Mouse (Mus musculus): ENCODE results near the gene Dmac2.
"Not testable (repeated sequence)": the region's sequence is repeated elsewhere in the genome, so short reads cannot be mapped to it uniquely, and the experiment has no call there.

Gene Dmac2

DNA sequence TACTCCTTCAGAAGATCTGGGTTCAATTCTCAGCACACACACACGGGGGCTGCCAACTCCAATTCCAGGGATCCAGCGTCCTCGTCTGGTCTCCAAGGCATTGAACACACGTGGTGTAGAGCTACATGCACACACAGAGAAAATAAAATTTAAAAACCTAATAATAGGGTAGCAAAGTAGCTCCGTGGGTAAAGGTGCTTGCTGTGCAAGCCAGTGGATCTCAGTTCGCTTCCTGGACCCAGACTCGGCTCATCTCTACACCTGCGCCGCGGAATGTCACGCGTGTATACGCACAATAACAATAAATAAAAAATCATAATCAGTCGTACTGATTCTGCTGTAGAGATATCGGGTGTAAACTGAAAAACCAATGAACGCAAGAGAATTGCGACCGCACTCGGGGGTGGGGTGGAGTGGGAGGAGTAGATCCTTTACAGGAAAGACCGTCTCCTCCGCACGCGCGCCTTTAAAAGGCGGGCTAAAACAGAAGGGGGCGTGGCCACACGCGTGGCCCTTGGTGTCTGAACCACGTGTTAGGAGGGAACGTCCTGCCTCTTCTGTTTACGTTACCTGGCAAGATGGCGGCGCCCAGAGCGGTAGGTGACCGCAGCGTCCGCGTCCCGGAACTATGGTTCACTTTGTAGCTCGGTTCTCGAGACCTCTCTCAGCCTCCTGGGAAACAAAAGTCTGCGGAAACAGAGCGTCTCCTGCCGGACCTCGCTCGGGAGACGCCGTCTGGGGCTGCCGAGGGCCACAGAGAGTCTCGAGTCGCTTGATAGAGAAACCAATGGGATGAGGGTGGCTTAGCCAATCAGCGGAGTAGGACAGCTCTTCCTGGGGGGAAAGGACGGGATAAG lies at the start of gene Dmac2:
Gene Dmac2, plus strand, starts transcription at position 550 of the 857 bp plus-strand sequence.
- DNase-seq (ENCODE audit: low spot score in 2 of 2) = peak; percentile 92 to 94

DNA sequence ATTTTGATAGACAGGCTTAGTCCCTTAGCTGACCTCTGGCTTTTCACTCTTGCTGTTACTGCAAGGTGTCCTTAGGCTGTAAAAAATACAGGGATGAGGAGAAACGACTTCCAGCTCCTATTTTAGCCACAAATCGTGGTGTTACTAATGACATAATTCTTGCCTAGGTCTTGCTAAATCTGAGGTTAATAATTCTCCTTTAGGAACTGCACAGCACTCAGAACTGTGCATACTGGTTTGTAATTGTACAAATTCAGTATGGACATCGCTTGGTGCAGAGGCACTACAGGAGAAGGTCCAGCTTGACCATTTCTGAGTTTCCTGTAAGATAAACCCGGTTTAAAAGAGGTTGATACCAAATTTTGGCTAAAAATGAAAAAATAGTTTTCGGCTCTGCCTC lies 45.4 kb upstream of the Dmac2 start:
- DNase-seq (ENCODE audit: low spot score in 2 of 2) = not testable (repeated sequence)

DNA sequence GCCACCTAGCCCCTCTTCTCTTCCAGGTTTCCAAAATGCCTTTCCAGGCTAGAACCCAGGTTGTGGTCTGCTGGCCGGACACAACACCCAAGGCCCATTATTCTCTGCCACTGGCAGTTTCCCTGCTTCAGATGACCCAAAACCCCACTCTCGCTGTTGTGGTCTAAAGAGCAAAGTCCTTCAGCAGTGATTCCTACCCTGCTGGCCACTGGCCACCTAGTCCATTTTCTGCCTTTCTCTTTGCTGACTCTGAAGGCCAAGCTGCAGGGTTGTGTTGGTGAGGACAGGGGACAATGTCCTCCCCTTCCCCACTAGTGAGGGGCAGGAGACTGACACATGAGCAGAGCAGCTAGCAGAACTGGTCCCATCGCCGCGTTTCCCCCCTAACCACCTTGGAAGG lies 44.1 kb upstream of the Dmac2 start:
- no peak for DNase-seq (ENCODE audit: low spot score in 2 of 2)

DNA sequence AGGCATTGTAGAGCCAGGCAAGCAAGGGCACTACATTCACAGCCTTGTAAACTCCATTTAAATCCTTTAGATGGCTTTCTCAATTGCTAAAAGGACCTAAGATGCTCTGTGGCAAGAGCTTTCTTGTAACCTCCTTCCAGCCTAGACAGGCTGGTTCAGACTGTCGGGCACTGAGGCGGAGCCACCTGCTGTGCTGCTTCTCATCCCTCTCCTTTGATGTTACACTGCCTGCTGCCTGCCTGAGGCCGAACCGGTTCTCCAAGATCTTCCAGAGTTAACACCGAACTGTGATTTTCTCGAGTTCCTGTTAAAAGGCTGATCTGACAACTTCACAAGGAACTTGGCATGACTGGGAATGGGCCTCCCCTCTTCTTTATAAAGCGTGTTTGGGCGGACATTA lies 43.3 kb upstream of the Dmac2 start:
- no peak for DNase-seq (ENCODE audit: low spot score in 2 of 2)

DNA sequence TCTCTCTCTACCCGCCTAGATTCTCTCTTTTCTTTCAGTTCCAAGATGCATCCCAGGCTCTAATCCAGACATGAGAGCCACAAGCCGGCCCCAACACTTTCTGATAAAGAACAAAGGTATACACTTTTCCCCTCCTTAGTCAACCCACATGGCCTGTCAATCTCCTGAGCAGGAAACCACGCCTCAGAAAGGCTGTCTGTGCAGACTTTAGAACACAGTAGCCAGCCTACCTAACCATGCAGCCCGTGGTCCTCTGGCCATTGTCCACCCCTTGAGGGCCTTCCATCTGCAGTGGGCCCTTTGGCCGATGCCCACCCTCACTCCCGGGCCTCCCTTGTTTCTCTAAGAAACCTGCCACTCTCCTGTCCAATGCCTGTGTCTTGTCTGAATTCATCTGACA lies 42.9 kb upstream of the Dmac2 start:
- DNase-seq (ENCODE audit: low spot score in 2 of 2) = not testable (repeated sequence)

DNA sequence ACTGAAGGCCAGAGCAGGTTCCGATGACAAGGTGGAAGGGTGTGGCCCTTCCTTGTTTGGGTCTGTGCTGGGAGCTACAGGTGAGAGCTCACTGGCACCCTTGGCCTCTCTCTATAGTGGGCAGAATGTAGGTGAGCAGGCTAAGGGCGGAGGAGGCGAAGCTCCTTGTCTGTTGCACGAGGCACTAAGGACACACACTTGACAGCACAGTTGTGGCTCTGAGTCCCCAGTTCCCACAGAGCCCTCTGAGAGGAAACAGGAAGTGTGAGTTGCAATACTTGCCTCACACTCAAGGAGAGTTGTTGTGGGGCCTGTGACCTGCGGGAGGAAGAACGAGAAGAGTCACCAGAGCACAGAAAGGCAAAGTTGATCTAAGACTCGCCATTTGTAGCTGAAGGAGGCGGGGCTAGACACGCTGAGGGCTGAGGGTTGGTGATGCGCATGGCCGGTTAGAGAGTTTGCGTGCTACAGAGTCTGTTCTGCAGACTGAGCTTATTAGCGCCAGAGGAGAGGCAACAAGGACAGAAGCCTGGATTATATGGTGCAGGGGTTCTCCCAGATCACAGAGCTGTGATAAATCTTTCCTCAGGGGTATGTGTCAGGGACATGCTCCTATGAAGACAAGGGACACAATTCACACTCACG lies 42.3 kb upstream of the Dmac2 start:
- not testable (repeated sequence) for DNase-seq (ENCODE audit: low spot score in 2 of 2)

DNA sequence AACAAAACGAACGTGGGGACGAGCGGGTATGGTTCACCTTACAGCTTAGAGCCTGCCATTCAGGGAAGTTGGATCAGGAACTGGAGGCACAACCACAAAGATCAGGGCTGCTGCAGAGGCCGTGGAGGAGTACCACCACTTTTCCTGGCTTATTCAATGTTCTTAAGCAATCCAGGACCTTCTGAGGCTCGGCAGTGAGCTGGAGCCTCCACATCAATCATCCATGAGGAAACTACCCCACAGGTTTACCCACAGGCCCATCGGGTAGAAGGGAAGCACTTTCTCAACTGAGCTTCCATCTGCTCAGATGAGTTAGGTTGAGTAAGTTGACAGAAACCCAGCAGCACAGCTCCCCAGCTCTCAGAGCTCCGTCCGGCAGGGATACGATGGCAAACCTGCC lies 39.8 kb upstream of the Dmac2 start:
- no peak for DNase-seq (ENCODE audit: low spot score in 2 of 2)

DNA sequence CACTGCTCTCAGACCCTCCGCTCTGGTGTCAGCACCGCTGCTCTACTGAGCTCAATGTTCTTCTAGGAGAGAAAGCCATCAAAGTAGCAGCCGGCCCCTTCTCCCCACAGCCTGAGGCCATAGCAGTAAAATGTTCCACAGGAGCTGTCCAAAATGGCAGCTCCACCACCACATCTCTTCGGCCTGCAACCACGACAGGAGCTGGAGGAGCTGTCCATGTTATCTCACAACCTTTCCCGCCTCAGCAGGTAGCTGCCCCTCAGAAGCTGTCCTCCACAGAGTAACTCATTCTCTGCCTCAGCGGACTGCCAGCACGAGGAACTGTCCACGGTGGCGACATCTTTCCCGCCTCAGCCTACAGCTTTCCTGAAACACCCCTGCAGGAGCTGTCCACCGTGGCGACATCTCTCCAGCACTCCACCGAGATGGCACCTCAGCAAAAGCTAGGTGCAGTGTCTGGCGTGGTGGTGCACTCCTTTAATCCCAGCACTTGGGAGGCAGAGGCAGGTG lies 36.9 kb upstream of the Dmac2 start:
- no peak for DNase-seq (ENCODE audit: low spot score in 2 of 2)

DNA sequence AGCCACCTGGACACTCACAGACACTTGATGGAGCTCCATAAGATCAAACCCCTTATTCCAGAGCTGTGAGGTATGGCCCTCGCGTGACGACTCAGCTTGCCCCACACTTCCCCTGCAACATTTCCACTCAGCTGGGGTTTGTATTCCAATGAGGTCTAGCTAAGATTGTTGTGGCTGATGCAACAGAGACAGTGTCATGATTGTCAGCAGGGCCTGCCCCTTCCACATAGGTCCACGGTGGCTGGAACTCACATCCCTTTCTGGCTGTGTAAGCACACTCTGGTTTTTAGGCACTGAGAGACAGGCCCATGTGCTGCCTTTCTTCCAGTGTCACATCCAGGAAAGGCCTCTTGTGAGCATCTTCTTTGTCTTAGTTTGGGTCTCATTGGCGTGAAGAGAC lies 34.6 kb upstream of the Dmac2 start:
- no peak for DNase-seq (ENCODE audit: low spot score in 2 of 2)

DNA sequence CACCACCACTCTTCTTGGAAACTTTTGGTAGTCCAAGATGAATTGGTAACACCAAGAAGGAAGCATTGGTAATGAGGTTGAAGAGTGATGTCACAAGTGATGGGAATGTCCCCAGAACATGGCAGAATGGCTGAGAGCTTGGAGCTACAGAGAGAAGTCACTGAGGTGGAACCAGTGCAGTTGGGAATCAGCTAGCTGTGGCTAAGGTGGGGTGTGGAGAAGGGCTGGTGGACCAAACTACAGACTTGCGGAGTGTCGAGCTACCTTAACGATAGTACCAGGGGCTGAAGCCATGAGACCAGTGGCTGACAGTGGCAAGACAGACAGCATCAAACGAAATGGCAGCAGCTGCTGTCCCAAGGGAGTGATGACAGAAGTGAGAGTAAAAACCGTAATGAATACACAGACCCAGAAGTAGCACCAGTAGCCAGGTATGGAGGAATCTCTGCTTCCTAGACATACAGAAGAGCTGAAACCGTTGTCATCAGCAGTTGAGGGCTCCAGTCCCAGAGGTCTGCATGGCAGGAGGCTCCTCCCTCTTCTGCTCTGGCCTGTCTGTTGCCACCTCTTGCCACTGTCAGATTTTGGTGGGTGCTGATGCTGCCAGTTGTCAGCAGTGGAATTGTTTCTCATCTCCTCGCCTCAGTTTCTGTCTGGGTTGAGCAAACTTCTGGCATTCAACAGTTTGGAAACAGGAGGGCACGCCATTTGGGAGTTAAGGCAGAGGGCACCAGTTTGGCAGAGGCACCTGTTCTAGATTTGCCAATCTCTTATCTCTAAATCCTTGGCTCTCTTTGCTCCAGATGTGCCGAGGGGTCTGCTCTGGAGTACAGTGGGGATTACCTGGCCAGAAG lies 33.6 kb upstream of the Dmac2 start:
- no peak for DNase-seq (ENCODE audit: low spot score in 2 of 2)

DNA sequence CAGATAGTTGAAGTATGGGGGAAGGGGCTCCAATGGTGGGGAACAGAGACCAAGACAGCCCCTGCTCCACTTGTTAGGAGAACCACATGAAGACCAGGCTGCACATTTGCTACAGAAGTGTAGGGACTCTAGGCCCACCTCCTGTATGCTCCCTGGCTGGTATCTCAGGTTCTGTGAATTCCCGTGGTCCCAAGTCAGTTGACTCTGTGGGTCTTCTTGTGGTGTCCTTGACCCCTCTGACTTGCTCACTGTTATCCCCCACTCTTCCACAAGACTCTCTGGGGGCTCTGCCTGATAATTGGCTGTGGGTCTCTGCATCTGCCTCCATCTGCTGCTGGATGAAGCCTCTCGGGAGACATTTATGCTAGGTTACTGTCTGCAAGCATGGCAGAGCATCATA lies 28.0 kb upstream of the Dmac2 start:
- no peak for DNase-seq (ENCODE audit: low spot score in 2 of 2)

DNA sequence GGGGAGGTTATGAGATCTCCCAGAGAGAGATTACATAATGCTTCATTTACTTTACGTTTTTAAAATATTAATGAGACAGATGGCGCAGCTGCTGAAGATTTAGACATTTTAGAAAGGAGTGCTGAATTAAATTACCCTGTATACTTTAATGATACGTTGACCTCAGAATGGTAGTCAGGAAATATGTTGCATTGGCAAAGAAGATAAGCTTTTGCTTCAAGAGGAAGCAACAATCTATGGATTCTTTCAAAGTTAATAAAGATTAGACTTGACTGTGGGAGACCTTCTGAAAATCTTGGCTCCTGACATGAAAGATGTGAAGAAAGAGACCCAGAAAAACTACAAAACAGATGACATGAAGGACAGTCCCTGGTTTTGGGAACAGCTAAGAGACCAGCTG lies 25.4 kb upstream of the Dmac2 start:
- DNase-seq (ENCODE audit: low spot score in 2 of 2) = no peak

DNA sequence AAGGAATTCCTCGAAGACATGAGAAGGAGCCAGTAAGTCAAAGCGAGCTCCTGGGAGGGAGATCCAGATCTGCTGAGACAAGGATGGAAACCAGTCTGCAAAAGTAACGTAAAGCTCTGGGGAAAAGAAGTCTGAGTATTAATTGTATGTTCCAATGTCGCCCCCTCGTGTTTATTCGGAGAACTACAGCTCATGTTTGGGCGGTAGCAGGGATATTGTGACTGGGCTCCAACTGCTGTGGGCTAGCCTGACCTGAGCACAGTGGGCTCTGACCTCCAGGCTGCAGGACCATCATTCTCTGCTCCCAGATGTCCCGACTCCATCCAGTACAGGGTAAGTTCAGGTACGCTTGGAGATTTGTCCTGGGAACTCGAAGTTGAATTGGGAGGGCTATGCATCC lies 19.6 kb upstream of the Dmac2 start:
- DNase-seq (ENCODE audit: low spot score in 2 of 2) = peak; percentile 33 to 60

DNA sequence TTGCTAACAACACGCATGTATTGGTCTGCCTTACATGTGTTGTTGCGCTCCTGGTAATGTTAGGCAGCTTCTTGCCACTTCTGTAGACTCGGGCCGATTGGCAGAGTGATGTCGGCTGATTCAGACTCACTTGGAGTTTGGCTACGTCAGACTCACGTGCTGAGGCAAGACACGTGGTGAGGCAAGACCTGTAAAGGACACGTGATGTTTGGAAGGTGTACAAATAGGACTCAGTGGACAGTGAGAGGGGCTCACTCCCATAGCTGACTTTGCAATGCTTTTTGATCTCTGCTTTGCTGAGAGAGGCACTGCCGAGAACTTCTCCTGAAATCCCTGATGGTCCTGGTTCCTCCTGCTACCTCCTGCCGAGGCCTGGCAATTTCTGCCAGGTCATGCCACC lies 18.5 kb upstream of the Dmac2 start:
- DNase-seq (ENCODE audit: low spot score in 2 of 2) = no peak

DNA sequence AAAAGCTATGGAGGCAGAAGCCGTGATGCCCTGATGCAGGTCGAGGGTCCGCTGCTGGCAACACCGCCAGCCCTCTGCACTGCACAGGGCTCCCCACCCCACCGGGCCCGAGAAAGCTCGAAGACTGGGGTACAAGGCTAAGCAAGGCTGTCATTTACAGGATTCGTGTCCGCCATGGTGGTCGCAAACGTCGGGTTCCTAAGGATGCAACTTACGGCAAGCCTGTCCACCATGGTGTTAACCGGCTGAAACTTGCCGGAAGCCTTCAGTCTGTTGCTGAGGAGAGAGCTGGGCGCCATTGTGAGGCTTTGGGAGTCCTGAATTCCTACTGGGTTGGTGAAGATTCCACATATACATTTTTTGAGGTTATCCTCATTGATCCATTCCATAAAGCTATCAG lies 17.9 kb upstream of the Dmac2 start:
- DNase-seq (ENCODE audit: low spot score in 2 of 2) = no peak

DNA sequence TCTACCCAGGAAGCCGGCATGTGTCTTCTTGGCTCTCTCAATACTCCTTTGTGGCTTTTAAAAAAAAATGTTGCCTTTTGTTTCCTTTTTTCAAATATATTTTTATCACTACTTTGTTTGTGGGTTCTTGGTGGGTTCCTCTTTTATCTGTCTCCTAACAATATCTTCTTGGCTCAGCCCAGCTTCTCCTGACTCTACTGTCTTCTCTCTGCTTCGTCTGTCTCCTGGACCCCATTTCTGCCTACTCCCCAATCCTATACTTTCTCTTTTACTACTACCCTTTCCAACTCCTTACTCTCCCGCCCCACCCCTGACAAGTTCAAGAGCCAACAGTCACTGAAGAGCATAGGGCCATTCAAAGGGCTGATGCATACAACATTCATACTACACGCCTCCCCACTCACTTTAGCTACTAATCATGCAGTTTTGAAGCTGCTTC lies 12.6 kb upstream of the Dmac2 start:
- DNase-seq (ENCODE audit: low spot score in 2 of 2) = no peak

DNA sequence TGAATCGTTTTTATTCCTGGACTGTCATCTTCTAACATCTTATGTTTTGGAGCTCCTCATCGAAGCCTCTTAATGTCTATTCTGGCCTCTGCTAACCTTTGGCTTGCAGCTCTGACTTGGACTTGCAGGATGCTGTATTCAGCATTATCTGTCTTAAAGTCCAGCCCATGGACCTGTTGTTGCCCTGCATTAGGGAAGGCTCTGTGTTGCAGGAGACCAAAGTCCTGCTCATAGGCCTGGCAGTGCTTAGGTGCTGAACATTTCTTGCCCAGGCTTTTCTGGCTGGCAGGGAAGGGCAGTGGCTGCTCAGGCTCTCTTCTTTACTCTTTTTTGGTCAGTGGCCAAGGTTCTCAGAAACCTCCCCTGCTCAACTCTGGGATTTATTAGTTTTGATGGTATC lies 12.0 kb upstream of the Dmac2 start:
- no peak for DNase-seq (ENCODE audit: low spot score in 2 of 2)

DNA sequence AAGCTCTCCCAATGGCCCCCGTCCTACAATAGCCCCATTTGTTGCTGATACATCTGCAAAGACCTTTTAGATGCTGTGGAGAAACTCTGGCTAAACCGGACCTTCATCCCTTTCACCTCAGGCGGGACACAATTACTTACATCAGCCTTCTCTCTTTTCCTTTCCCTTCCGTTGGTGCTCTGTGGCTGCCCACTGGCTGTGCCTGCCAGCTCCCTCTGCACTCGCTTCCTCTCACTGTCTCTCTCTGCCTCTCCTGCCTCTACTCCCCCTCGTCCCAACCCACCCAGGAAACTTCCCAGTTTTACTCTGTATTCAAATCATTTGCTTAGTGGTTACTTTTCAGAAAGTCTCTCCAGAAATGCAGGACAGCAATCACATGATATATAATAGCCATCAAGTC lies 9.2 kb upstream of the Dmac2 start:
- no peak for DNase-seq (ENCODE audit: low spot score in 2 of 2)

DNA sequence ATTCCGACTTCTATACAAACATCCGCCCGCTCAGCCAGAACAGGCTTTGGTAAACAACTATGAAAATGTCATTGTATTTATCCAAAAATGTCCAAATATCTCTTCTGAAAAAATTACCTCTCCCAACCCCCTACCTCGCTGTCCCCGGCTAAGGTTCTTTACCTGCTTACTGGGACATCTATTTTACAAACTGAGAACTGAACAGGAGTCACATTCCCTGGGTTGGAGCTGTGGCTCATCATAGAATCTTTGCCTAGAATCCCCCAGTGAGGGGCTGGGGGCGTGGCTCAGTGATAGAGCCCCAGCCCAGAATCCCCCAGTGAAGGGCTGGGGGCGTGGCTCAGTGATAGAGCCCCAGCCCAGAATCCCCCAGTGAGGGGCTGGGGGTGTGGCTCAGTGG lies 7.7 kb upstream of the Dmac2 start:
- DNase-seq (ENCODE audit: low spot score in 2 of 2) = no peak

DNA sequence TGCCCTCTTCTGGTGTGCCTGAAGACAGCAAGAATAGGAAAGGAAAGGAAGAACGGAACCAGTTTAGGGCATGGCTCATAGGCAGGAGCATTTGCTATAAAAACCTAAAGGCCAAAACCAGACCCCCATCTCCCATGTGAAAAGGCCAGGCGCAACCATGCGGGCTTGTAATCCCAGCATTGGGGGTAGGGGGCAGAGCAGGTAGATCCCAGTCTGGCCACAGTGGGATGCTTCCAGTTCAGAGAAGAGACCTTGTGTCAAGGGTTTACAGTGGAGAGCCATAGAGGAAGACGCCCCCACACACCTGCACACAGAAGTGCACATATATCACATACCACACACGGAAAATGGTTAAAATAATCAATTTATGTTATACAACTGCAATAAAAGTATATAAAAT lies 5.1 kb upstream of the Dmac2 start:
- no peak for DNase-seq (ENCODE audit: low spot score in 2 of 2)

DNA sequence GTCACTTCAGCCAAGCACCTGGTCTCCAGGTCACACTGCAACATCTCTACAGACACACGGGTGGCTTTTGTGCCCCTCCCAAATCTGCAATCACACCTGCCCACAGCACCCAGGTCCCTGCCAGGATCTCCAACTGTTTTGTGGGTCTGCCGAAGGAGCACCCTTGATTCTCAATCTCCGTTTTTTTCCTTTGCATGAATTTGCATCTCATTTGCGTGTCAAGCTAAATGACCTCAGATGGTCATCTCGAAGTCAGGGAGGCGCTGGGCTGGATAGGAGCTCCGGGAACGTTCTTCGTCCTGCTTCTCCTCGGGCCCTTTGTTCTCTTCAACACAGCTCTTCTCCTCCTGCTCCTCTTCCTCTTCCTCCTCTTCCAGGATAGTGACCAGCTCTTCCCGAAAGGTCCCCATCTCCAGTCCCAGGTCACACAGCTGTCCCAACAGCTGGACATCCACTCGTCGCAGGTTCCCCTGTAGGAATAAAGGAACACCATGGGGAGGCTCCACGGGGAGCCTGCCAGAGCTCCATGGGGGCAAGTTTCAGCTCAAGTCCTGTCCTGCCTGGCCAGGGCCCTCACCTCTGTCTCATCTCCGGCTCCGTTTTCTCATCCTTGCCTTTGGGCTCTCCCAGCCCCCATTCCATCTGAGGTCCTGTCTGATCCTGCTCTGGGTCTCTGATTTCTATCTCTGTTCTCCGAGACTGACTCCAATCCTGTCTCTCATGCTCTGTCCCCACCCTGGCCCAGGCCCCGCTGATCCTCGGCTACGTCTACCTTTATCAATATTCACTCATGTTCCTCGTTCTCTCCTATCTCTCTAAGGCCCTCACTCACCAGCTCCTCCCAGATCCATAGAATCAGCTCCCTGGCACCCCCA lies 4.1 kb upstream of the Dmac2 start:
- no peak for DNase-seq (ENCODE audit: low spot score in 2 of 2)
